Mouse (Mus musculus): ENCODE data around the gene Nup107.
"Not testable (repeated sequence)": the region's sequence is repeated elsewhere in the genome, so short reads cannot be mapped to it uniquely, and the experiment has no call there.

GRCm38 (mm10) chr10:117758344-117758743 lies 34.2 kb downstream of the Nup107 start:
- TF ChIP-seq USF2 (conservative IDR thresholded peaks at IDR 0.05; ENCODE audit: low read depth, low read length); CTCF (conservative IDR thresholded peaks at IDR 0.05 in 1 of 2, IDR thresholded peaks at IDR 0.05 in 1 of 2; ENCODE audit: low read depth in 2 of 2, low read length in 2 of 2); USF1 (IDR thresholded peaks at IDR 0.05; ENCODE audit: low read depth, low read length); ZMIZ1 (IDR thresholded peaks at IDR 0.05; ENCODE audit: low read depth, low read length); PAX5 (IDR thresholded peaks at IDR 0.05; ENCODE audit: low read length); POLR2A (IDR thresholded peaks at IDR 0.05; ENCODE audit: low read depth, low read length); RCOR1 (conservative IDR thresholded peaks at IDR 0.05; ENCODE audit: low read depth, low read length); ETS1 (conservative IDR thresholded peaks at IDR 0.05; ENCODE audit: low read depth, low read length); MEF2A (IDR thresholded peaks at IDR 0.05; ENCODE audit: borderline replicate concordance, low read depth, low read length); MXI1 (IDR thresholded peaks at IDR 0.05; ENCODE audit: low read depth, low read length): not testable (repeated sequence)

All from CH12.LX (cell line).